Mouse (Mus musculus): Measurements from ENCODE around the gene Gm9972. TPM values are rescaled to one million over a fixed set of nuclear protein-coding genes. Genes with fewer than 3 reads are reported as not detected.

Gm9972 gene
- polyA plus RNA-seq, 1 experiment from 2014 or later: not detected

DNA sequence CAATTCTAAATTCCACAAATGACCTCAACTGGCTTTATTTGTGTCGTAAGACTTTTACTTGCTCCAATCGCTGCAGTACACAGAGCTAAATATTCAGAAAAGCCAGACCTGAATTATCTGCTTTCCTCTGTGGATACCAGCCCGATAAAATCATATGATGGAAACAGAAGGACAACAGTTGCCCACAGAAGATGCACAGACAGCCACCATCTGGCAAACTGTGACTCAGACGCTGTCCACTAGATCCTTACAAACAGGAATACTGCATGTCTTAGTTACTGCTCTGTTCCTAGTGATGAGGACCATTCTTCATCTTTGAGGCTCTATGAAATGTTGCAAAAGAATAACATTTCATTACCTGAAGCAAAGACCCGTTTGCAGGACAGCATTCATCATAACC is 19.4 kb downstream of the Gm9972 start:
- DNase-seq: no peak
- ATAC-seq (ENCODE audit: low FRiP score, low TSS enrichment): no peak
- Histone ChIP-seq H3K4me2 (ENCODE audit: low read length) (no peak overlapping the region), H3K36me3 (ENCODE audit: control insufficient read depth, insufficient read depth, low read length) (no peaks in the 10 kb centered on the region), H3K27me3 (ENCODE audit: control insufficient read depth, insufficient read depth, low read length) (no peaks in the 10 kb centered on the region), H3K4me3 (replicated peaks; ENCODE audit: low read depth, low read length) (no peak overlapping the region), H3K27ac (replicated peaks; ENCODE audit: low read depth, low read length) (no peak overlapping the region), H3K9ac (replicated peaks; ENCODE audit: low read length) (no peak overlapping the region), H3K4me1 (ENCODE audit: control insufficient read depth, insufficient read depth, low read length) (no peaks in the 10 kb centered on the region), H3K9me3 (ENCODE audit: control insufficient read depth, low read length) (no peaks in the 10 kb centered on the region)
- 89% methylated on average over 5 of the region's 5 CpGs for WGBS

DNA sequence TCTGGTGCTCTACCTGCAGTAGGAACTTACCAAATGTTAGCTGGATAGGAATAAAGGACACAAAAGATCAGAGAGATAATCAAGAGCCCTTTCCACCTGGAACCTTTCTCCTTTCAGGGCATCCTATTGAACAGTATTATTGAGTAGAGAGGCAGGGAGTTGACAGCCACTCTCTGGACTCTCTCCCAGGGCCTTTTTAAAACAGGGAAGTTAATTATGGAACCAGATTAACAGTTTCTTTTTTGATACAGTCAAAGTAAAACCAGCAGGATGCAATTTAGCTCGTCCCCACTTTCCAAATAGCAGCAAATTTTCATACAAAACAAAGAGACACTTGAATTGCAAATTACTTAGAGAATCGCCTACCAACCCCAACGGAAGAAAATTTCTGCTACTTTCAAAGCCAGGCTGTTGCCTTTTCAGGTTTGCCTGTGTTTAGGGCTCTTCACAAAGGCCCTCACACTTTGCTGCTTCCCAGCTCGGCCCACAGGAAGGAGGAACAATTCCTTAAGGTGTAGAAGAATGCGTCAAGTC is 24.0 kb downstream of the Gm9972 start:
- no peak for DNase-seq

DNA sequence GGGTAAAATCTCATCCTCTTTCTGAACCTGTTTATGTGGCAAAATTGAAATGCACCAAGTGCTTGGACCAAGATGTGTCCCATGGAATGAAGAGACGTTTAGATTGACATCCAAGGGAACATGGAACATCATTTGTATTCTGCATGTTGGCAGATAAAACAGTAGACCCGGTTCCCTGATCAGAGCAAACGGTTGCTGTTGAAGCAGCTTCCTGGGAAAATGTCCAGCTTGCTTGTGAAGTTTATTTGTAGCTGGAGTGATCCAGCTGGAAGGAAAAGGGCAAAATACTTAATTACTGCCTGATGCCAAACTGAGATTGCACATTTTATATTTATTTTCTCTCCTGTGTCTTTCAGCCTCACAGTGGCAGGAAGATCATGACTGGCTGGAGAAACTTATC is 26.7 kb downstream of the Gm9972 start:
- no peak overlapping the region for H3K4me2 ChIP-seq (ENCODE audit: low read length)
- H3K27ac ChIP-seq (replicated peaks; ENCODE audit: low read depth, low read length): no peak overlapping the region
- H3K4me1 ChIP-seq (ENCODE audit: control insufficient read depth, insufficient read depth, low read length): no peaks in the 10 kb centered on the region
- H3K4me3 ChIP-seq (replicated peaks; ENCODE audit: low read depth, low read length): no peak overlapping the region
- no peaks in the 10 kb centered on the region for H3K36me3 ChIP-seq (ENCODE audit: control insufficient read depth, insufficient read depth, low read length)
- DNase-seq (no peak), ATAC-seq (ENCODE audit: low FRiP score, low TSS enrichment) (no peak)
- 66% methylated on average over 3 of the region's 3 CpGs for WGBS
- H3K27me3 ChIP-seq (ENCODE audit: control insufficient read depth, insufficient read depth, low read length): no peaks in the 10 kb centered on the region
- no peaks in the 10 kb centered on the region for H3K9me3 ChIP-seq (ENCODE audit: control insufficient read depth, low read length)
- H3K9ac ChIP-seq (replicated peaks; ENCODE audit: low read length): no peak overlapping the region

More for the DNA sequence above, 24.0 kb downstream of the Gm9972 start:
- WGBS: 23% methylated on average over 5 of the region's 5 CpGs
- ATAC-seq (ENCODE audit: low FRiP score, low TSS enrichment): no peak
- Histone ChIP-seq H3K9me3 (ENCODE audit: control insufficient read depth, low read length) (no peaks in the 10 kb centered on the region), H3K9ac (replicated peaks; ENCODE audit: low read length) (no peak overlapping the region), H3K4me2 (ENCODE audit: low read length) (no peak overlapping the region), H3K4me3 (replicated peaks; ENCODE audit: low read depth, low read length) (no peak overlapping the region), H3K36me3 (ENCODE audit: control insufficient read depth, insufficient read depth, low read length) (no peaks in the 10 kb centered on the region), H3K4me1 (ENCODE audit: control insufficient read depth, insufficient read depth, low read length) (no peaks in the 10 kb centered on the region), H3K27ac (replicated peaks; ENCODE audit: low read depth, low read length) (no peak overlapping the region), H3K27me3 (ENCODE audit: control insufficient read depth, insufficient read depth, low read length) (no peaks in the 10 kb centered on the region)

DNA sequence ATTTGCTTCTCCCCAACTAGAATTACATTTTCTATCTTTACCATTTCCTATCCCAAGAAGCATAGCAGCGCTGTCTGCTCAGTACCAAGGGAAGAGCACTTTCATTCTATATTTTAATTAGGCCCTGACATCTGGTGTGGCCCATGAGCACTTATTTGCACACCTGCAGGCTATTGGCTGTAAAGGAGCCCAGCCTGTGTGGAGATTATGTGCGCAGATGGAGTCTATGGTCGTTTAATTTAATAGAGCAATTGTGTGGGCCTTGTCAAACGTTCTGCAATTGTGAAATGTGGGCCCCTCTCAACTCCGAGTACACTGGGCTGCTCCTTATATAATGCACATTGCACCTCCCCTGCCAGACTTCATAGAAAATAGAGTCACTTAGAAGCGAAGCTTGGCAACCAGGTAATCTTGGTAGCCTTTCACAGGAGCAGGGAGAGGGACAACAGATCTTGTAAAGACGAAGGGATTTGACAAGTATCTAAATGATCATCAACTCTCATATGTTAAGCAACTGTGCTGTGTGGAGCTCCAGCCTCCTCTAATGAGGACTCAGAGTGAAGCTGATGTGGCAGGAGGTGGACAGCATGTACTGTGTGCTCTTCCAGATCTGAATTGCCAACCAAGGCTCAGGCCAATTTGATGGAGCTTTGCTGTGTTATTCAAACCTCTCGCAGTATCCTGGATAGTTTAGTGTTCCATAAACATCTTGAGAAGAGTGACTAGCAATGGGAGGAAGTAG is 50.9 kb downstream of the Gm9972 start:
- H3K36me3 ChIP-seq (ENCODE audit: control insufficient read depth, insufficient read depth, low read length): no peaks in the 10 kb centered on the region
- H3K4me3 ChIP-seq (replicated peaks; ENCODE audit: low read depth, low read length): no peak overlapping the region
- H3K4me1 ChIP-seq (ENCODE audit: control insufficient read depth, insufficient read depth, low read length): no peaks in the 10 kb centered on the region
- DNase-seq (peak; percentile 23), ATAC-seq (ENCODE audit: low FRiP score, low TSS enrichment) (no peak; the same call in 1 of the 2 replicates)
- no peaks in the 10 kb centered on the region for H3K27me3 ChIP-seq (ENCODE audit: control insufficient read depth, insufficient read depth, low read length)
- H3K9me3 ChIP-seq (ENCODE audit: control insufficient read depth, low read length): no peaks in the 10 kb centered on the region
- no peak overlapping the region for H3K4me2 ChIP-seq (ENCODE audit: low read length)
- no peak overlapping the region for H3K9ac ChIP-seq (replicated peaks; ENCODE audit: low read length)
- 66% methylated on average over 8 of the region's 8 CpGs for WGBS
- no peak overlapping the region for H3K27ac ChIP-seq (replicated peaks; ENCODE audit: low read depth, low read length)

Other genes starting within 250 kb of the Gm9972 start
- gene Atp10b, start 114.1 kb downstream of the Gm9972 start, polyA plus RNA-seq (2014; fragmentation: Nextera tagmentation; extraction: Ambion mirVana): 0.23 and 0.29 TPM in 2 replicates

Data from midbrain, embryonic 14.5 days (tissue).